In genomic region chr16:30145465-30146207, GRCm38 (mm10) we compare ENCODE assay signal across 7 mouse cellular contexts.
DNase-seq lines count a peak whose midpoint lies in the region; ATAC-seq and TF ChIP-seq lines count a peak whose summit lies in the region.

No protein-coding gene starts in this region.

- no peak overlapping the region for H3K27ac ChIP-seq in ES-Bruce4 (ENCODE audit: insufficient read depth, low read length)
- no peak overlapping the region for H3K27ac ChIP-seq in forebrain, embryonic 16.5 days (ENCODE audit: low read length)
- no peak overlapping the region; the same call in 1 of the 2 replicates for H3K27ac ChIP-seq in hindbrain, embryonic 10.5 days
- no peak overlapping the region for H3K27ac ChIP-seq in liver, embryonic 14.5 days

- H3K36me3 ChIP-seq in ES-Bruce4 (ENCODE audit: control insufficient read depth, insufficient read depth, low read length, poor library complexity, severe bottlenecking): no peaks in the 10 kb centered on the region
- H3K36me3 ChIP-seq in forebrain, embryonic 16.5 days (ENCODE audit: control insufficient read depth, insufficient read depth): no peaks in the 10 kb centered on the region
- no peaks in the 10 kb centered on the region for H3K36me3 ChIP-seq in hindbrain, embryonic 10.5 days
- no peaks in the 10 kb centered on the region for H3K36me3 ChIP-seq in liver, embryonic 14.5 days (replicated peaks; ENCODE audit: control insufficient read depth, insufficient read depth, low read depth)

- H3K4me1 ChIP-seq in ES-Bruce4 (ENCODE audit: control insufficient read depth, insufficient read depth, low read length): no peaks in the 10 kb centered on the region
- peaks cover 6% of the 10 kb centered on the region; the same call in 1 of the 2 replicates for H3K4me1 ChIP-seq in forebrain, embryonic 16.5 days (replicated peaks; ENCODE audit: control insufficient read depth, insufficient read depth, low read length)
- peaks cover 19% of the 10 kb centered on the region for H3K4me1 ChIP-seq in hindbrain, embryonic 10.5 days (replicated peaks)
- peaks cover 5 to 12% of the 10 kb centered on the region in 2 experiments; a peak in 3 of 4 replicates for H3K4me1 ChIP-seq in liver, embryonic 14.5 days (replicated peaks; ENCODE audit: control insufficient read depth in 2 of 2, insufficient read depth in 2 of 2, low read length in 1 of 2)

- TF ChIP-seq POLR2A in ES-Bruce4 (IDR thresholded peaks at IDR 0.05; ENCODE audit: insufficient read depth, low read length): no peak

- no peak overlapping the region for H3K4me3 ChIP-seq in ES-Bruce4 (ENCODE audit: low read depth, low read length)
- H3K4me3 ChIP-seq in forebrain, embryonic 16.5 days (replicated peaks; ENCODE audit: low read length): peak overlapping the region; percentile 13; the same call in 1 of the 2 replicates
- H3K4me3 ChIP-seq in hindbrain, embryonic 10.5 days: peak overlapping the region; percentile 36
- peak overlapping the region; percentile 8 to 22; a peak in 2 of 4 replicates for H3K4me3 ChIP-seq in liver, embryonic 14.5 days (ENCODE audit: insufficient read depth in 1 of 2, low read depth in 2 of 2, low read length in 2 of 2)

- no peak for TF ChIP-seq CTCF in ES-Bruce4 (IDR thresholded peaks at IDR 0.05; ENCODE audit: low read depth, low read length)
- TF ChIP-seq CTCF in liver, embryonic 14.5 days (IDR thresholded peaks at IDR 0.05; ENCODE audit: low read depth): no peak

- peak; percentile 81 for DNase-seq in MN1 (ENCODE audit: low spot score)
- peak; percentile 46 for DNase-seq in hindbrain, embryonic 10.5 days (ENCODE audit: low spot score)
- DNase-seq in liver, embryonic 14.5 days (ENCODE audit: low read depth in 3 of 3, low spot score in 3 of 3): no peak
- DNase-seq in retina, postnatal 1 day: peak; percentile 82
- peak; percentile 46 for DNase-seq in thymus, postnatal 14 days

- 10% methylated on average over 16 of the region's 16 CpGs for WGBS in forebrain, embryonic 16.5 days
- WGBS in hindbrain, embryonic 10.5 days: 12% methylated on average over 16 of the region's 16 CpGs
- WGBS in liver, embryonic 14.5 days (ENCODE audit: insufficient replicate concordance): 20% methylated on average over 16 of the region's 16 CpGs

- peak overlapping the region; percentile 36 for H3K4me2 ChIP-seq in forebrain, embryonic 16.5 days (ENCODE audit: low read length)
- H3K4me2 ChIP-seq in liver, embryonic 14.5 days (ENCODE audit: low read depth): peak overlapping the region; percentile 62

- 0 out of 2 replicates have a peak overlapping the region, but pooled peaks have one; percentile 18 for H3K9ac ChIP-seq in ES-Bruce4 (ENCODE audit: low read depth, poor library complexity, severe bottlenecking)
- H3K9ac ChIP-seq in forebrain, embryonic 16.5 days (replicated peaks; ENCODE audit: low read depth, low read length): peak overlapping the region; percentile 23
- H3K9ac ChIP-seq in liver, embryonic 14.5 days (replicated peaks): no peak overlapping the region

- no peaks in the 10 kb centered on the region for H3K9me3 ChIP-seq in ES-Bruce4 (replicated peaks; ENCODE audit: control insufficient read depth, insufficient read depth, low read length, poor library complexity, severe bottlenecking)
- H3K9me3 ChIP-seq in forebrain, embryonic 16.5 days (ENCODE audit: control insufficient read depth, low read length): no peaks in the 10 kb centered on the region
- 0 out of 2 replicates have a peak, but pooled peaks cover 8% of the 10 kb centered on the region for H3K9me3 ChIP-seq in hindbrain, embryonic 10.5 days
- no peaks in the 10 kb centered on the region for H3K9me3 ChIP-seq in liver, embryonic 14.5 days (ENCODE audit: control insufficient read depth, low read length)

- peak; percentile 76 for ATAC-seq in forebrain, embryonic 16.5 days
- peak; percentile 45; the same call in 1 of the 2 replicates for ATAC-seq in liver, embryonic 14.5 days (ENCODE audit: insufficient read depth)

- TF ChIP-seq EP300 in ES-Bruce4 (IDR thresholded peaks at IDR 0.05; ENCODE audit: insufficient read depth, low read depth, low read length): no peak
- no peak for TF ChIP-seq EP300 in liver, embryonic 14.5 days (IDR thresholded peaks at IDR 0.05; ENCODE audit: low read depth)

- H3K27me3 ChIP-seq in ES-Bruce4 (ENCODE audit: control insufficient read depth, insufficient read depth, low read length, poor library complexity, severe bottlenecking): no peaks in the 10 kb centered on the region
- H3K27me3 ChIP-seq in forebrain, embryonic 16.5 days (replicated peaks; ENCODE audit: control insufficient read depth, insufficient read depth, low read length): peaks cover 4% of the 10 kb centered on the region; the same call in 1 of the 2 replicates
- peaks cover 99% of the 10 kb centered on the region for H3K27me3 ChIP-seq in hindbrain, embryonic 10.5 days (ENCODE audit: insufficient read depth, poor library complexity, severe bottlenecking)
- H3K27me3 ChIP-seq in liver, embryonic 14.5 days (ENCODE audit: control insufficient read depth, insufficient read depth, low read length): no peaks in the 10 kb centered on the region

Comparison
In these comparisons a context has a peak if more than half of its experiments do, and no peak if none do; other contexts are left out.
1. DNase-seq: peak in MN1 (single experiment), hindbrain, embryonic 10.5 days (single experiment), retina, postnatal 1 day (single experiment) and thymus, postnatal 14 days (single experiment); none in liver, embryonic 14.5 days (0 of 3).